Mouse (Mus musculus) bone marrow, adult 2 months (tissue): ENCODE data around the gene Atg16l2. TPM values are rescaled to one million over a fixed set of nuclear protein-coding genes. Genes with fewer than 3 reads are reported as not detected.

ENCODE experiments used
- H3K27ac ChIP-seq: fragments of 200-500 bp; 2 replicates; pipeline ENCODE4 v1.5.1; 2012; ENCODE audit warnings: low read depth, mild to moderate bottlenecking, control low read depth, inconsistent platforms, low read length; ENCODE audit not compliant: control insufficient read depth, poor library complexity, insufficient read depth
- H3K4me1 ChIP-seq: fragments of 200-500 bp; 2 replicates; pipeline ENCODE4 v1.6.1; 2011; ENCODE audit warnings: low read length; ENCODE audit not compliant: control insufficient read depth, insufficient read depth
- H3K4me3 ChIP-seq: fragments of 200-500 bp; replicated peaks from 2 replicates; pipeline ENCODE3; 2011; ENCODE audit warnings: mild to moderate bottlenecking, low read depth, low read length, control low read depth; ENCODE audit not compliant: control insufficient read depth
- CTCF ChIP-seq: fragments of 200-500 bp; IDR thresholded peaks from 2 replicates; pipeline ENCODE4 v1.5.1; 2011; ENCODE audit warnings: low read length, control low read depth; ENCODE audit not compliant: control insufficient read depth, insufficient read depth
- POLR2A ChIP-seq: fragments of 200-500 bp; IDR thresholded peaks from 2 replicates; pipeline ENCODE4 v1.6.1; 2011; ENCODE audit warnings: low read depth, mild to moderate bottlenecking, control low read depth, low read length, borderline replicate concordance; ENCODE audit not compliant: control insufficient read depth
- WGBS: fragments of 180-500 bp; shearing (Covaris S2); methylation state at CpG from one replicate; pipeline ENCODE4 v1.1.7; 2018; 5-methylcytosine and 5-hydroxymethylcytosine counted together
- polyA plus RNA-seq: library from polyadenylated mRNA; stranded (reverse); fragments of >200 nt; gene quantifications from 2 replicates; pipeline ENCODE4 v1.2.4, GENCODE M21; 2011; ENCODE audit warnings: low replicate concordance; ENCODE audit not compliant: missing spikeins, insufficient read depth, insufficient read length

Atg16l2 gene
- polyA plus RNA-seq, 1 experiment, result 38.6 TPM

DNA sequence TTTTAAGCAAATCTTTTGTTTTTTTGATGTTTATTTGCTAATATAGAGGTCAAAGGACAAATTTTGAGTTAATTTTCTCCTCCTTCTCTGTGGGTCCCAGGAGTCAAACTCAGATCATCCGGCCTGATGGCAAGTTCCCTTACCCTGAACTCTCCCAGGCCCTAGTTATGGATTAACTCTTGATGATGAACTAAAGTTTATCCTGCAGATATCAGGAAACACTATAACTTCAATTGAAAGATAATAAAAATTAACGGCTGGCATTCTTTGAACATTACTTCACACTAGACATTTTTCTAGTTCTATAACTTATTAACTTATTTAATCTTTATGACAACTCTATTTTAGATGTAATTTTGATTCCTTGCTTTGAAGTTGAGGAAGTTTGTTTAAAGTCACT lies 52.9 kb downstream of the Atg16l2 start:
- Histone ChIP-seq H3K27ac (no peak overlapping the region), H3K4me1 (no peaks in the 10 kb centered on the region; the same call in 1 of the 2 replicates), H3K4me3 (no peak overlapping the region)
- WGBS, result 81% methylated on average over 2 of the region's 2 CpGs
- TF ChIP-seq POLR2A (no peak), CTCF (no peak)

DNA sequence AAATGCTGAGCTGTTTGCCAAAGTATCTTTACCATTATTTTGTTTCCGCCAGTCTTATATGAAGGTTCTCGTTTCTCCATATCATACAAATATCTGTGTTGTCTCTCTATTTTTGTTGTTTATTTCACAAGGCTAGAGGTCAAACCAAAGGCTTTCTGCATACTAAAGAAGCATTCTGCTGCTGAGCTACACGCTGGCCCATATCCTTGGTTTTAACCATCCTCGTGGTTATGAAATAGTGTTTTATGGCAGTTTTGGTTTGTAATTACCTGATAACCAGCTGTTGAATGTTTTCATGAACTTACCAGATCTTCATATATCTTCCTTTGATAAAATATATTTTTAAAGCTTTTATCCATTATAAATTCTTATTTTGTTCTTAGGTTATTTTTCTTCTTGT lies 53.3 kb downstream of the Atg16l2 start:
- Histone ChIP-seq H3K27ac (no peak overlapping the region), H3K4me1 (no peaks in the 10 kb centered on the region; the same call in 1 of the 2 replicates), H3K4me3 (no peak overlapping the region)
- WGBS, result 81% methylated on average over 4 of the region's 4 CpGs
- TF ChIP-seq CTCF (no peak), POLR2A (no peak)

DNA sequence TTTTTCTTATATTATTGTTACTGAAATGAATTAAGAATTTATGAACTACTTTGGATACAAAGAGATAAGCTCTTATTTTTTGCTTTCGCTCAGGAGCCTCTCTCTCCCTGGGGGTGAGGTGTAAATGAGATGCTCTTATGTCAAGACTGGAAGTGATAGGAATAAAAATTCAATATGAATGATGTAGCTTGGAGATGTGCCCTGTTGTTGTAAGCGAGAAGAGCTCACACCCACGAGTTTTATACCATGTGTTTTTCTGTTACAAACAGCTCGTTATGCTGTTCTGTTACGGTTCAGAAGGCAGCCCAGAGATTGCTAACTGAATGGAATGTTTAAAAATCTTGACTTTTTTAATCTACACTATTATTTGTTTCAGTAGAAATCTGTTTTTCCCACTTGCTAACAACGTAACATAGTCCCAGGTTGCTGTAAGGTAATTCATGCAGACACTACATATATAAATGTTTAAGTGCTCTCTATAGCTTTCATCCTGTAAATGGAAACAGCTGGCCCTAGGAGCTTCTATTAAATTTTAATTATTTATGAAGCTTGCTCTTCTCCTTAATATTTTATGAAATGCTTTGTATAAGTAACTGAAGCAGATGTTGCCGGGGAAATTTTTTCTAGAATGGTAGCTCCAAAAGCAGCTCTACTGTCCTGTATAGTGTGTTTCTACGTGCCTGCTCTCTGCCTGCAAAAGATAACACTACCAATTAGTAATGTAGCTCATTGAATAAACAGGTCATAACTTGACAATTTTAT lies 65.2 kb downstream of the Atg16l2 start:
- Histone ChIP-seq H3K4me3 (no peak overlapping the region), H3K4me1 (no peaks in the 10 kb centered on the region), H3K27ac (no peak overlapping the region)
- WGBS, result 79% methylated on average over 8 of the region's 8 CpGs
- TF ChIP-seq POLR2A, result no peak
- no peak for TF ChIP-seq CTCF

DNA sequence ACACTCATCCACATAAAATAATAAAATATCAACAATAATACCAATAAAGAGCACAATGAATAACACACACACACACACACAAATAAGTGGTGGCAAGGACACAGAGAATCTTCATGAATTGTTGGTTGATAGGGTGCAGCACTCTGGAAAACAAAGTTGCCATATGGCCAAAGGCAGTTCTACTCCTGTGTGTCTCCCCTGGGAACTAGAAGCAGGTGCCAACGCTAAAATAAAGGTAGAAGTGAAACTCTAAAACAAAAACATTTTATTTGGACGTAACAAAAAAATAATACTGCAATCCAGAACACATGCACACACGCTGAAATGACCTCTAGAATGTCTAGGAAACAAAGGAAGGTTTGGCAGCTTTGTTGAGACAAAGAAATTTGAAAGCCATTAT lies 69.3 kb downstream of the Atg16l2 start:
- WGBS, result 69% methylated on average over 3 of the region's 3 CpGs
- no peak overlapping the region for H3K27ac ChIP-seq
- no peak for TF ChIP-seq POLR2A
- no peak for TF ChIP-seq CTCF
- no peaks in the 10 kb centered on the region; the same call in 1 of the 2 replicates for H3K4me1 ChIP-seq
- no peak overlapping the region for H3K4me3 ChIP-seq

DNA sequence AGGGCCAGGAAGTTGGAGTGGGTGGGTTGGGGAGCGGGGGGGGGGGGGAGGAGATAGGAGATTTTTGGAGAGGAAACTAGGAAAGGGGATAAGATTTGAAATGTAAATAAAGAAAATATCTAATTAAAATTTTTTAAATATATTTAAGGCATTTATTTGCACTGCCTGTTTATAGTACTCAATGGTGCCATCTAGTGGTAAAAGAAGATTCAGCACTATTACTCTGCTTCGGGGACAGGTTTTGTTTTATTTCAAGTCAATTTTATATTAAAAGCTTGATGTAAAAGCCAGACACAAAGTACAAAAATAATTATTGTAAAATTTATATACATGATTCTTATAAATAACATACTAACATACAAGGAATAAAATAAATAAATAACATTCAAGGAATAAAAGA lies 70.6 kb downstream of the Atg16l2 start:
- TF ChIP-seq CTCF, result no peak
- TF ChIP-seq POLR2A, result no peak
- no peak overlapping the region for H3K4me3 ChIP-seq
- no peak overlapping the region for H3K27ac ChIP-seq
- 32% methylated on average over 2 of the region's 2 CpGs for WGBS
- H3K4me1 ChIP-seq, result no peaks in the 10 kb centered on the region; the same call in 1 of the 2 replicates

DNA sequence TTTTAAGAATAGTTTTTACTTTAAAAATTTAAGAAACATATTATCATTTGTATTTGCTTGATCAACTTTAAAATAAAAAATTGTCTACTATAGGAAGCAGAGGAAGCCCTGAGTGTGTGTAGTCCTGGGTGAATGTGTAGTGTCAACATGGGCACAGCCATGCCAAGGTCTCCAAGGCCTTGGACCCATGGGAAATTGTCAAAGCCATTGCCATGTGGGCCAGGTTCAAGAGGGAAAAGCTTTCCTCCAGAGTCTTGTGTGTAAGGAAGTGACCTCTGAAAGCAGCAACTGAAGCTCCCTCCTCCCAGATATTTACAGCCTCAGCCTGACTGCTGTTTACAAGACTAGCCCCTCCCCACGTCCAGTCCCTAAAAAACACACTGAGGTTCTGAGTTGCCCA lies 72.7 kb downstream of the Atg16l2 start:
- 68% methylated on average over 1 of the region's 1 CpGs for WGBS
- no peak overlapping the region for H3K27ac ChIP-seq
- H3K4me3 ChIP-seq, result no peak overlapping the region
- TF ChIP-seq POLR2A (no peak), CTCF (no peak)
- no peaks in the 10 kb centered on the region; the same call in 1 of the 2 replicates for H3K4me1 ChIP-seq

DNA sequence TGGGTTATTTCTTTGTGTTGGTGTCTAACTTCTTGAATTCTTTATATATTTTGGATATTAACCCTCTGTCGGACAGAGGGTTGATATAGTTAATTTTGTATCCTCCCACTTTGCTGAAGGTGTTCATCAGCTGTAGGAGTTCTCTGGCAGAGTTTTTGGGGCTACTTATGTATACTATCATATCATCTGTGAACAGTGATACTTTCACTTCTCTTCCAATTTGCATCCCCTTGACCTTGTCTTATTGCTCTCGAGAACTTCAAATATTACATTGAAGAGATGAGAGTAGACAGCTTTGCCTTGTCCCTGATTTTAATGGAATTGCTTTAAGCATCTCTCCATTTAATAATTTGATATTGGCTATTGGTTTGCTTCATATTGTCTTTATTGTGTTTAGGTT lies 78.5 kb downstream of the Atg16l2 start:
- Histone ChIP-seq H3K27ac (no peak overlapping the region), H3K4me3 (no peak overlapping the region), H3K4me1 (no peaks in the 10 kb centered on the region; the same call in 1 of the 2 replicates)
- WGBS, result 73% methylated on average over 2 of the region's 2 CpGs
- no peak for TF ChIP-seq POLR2A
- no peak for TF ChIP-seq CTCF

DNA sequence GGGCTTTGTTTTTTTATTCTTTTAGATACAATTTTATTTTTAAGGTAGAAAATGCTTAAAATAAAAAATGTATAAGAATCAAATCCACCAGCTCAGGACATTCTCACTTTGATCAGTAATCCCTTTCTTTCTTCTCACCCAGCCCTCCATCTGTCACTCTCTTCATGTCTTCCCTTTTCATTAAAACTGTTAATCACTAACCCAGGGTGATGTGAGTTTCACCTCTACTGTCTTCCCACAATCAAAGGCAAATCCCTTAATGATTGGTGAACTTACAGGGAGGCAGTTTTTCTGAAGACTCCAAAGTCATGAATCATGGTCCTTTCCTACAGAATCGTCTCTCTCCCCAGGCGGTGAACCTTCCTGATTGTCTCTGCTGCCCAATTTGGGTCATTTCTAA lies 85.3 kb downstream of the Atg16l2 start:
- no peak overlapping the region for H3K4me3 ChIP-seq
- WGBS, result 80% methylated on average over 2 of the region's 2 CpGs
- H3K4me1 ChIP-seq, result no peaks in the 10 kb centered on the region; the same call in 1 of the 2 replicates
- no peak for TF ChIP-seq POLR2A
- no peak for TF ChIP-seq CTCF
- H3K27ac ChIP-seq, result no peak overlapping the region

DNA sequence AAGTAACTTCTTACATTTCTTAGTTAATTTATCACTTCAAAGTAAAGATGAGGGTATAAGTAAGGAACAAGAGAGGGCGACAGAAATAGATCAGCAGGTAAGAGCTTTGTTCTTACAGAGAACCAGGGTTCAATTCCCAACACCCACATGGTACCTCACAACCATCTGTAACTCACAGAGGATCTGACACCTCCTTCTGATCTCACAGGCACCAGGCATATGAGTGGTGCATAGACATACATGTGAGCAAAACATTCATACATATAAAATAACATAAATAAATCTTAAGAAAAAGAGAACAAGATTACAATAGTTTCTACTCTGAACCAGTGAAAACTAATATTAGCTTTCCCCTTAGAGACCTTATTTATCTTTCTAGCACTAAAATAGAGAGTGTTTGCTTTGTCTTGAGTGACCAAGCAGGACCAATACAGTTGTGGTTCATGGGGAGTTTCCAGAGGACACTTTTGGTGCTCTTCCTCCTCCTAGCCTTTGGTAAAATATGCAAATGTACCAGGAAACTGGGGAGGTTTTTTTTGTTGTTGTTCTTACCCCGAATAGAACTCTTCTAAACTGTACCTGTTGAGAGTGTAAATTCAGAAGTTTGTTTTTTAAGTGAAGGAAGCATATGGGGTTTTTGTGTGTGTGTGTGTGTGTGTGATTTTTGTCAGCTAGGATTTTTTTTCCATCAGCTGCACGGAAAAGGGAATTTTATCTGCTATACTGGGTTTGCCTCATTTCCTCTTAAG lies 88.4 kb downstream of the Atg16l2 start:
- Histone ChIP-seq H3K4me1 (no peaks in the 10 kb centered on the region; the same call in 1 of the 2 replicates), H3K27ac (no peak overlapping the region), H3K4me3 (no peak overlapping the region)
- 30% methylated on average over 3 of the region's 3 CpGs for WGBS
- TF ChIP-seq POLR2A (no peak), CTCF (no peak)

Other genes starting within 250 kb of the Atg16l2 start
- gene Fchsd2, start 209.4 kb downstream of the Atg16l2 start, polyA plus RNA-seq, result 7.2 and 22.6 TPM in 2 replicates
- gene Stard10, start 14.8 kb upstream of the Atg16l2 start, polyA plus RNA-seq, result 114 and 142 TPM in 2 replicates
- gene Arap1, start 45.8 kb upstream of the Atg16l2 start, polyA plus RNA-seq, result 86.0 and 162 TPM in 2 replicates
- gene Gm45837, start 108.6 kb upstream of the Atg16l2 start, polyA plus RNA-seq, result 5.7 and 43.8 TPM in 2 replicates
- gene Pde2a, start 119.4 kb upstream of the Atg16l2 start, polyA plus RNA-seq, result 33.2 and 37.8 TPM in 2 replicates